Mouse (Mus musculus): ENCODE data around the gene Stard9. TPM values are rescaled to one million over a fixed set of nuclear protein-coding genes. Genes with fewer than 3 reads are reported as not detected.
A peak's percentile ranks its signal among the peaks of the same experiment; 100 is the strongest.

Stard9 gene
- polyA plus RNA-seq, 1 experiment, result 2.1 TPM

- 33% methylated on average over 7 of the region's 7 CpGs for WGBS
- Histone ChIP-seq H3K36me3 (ENCODE audit: control insufficient read depth, insufficient read depth, low read length) (peaks cover 8% of the 10 kb centered on the region), H3K27ac (ENCODE audit: insufficient read depth, low read depth, low read length) (peak overlapping the region; percentile 64; the same call in 1 of the 2 replicates), H3K27me3 (ENCODE audit: control insufficient read depth, insufficient read depth, low read length) (no peaks in the 10 kb centered on the region), H3K4me1 (ENCODE audit: control insufficient read depth, insufficient read depth, insufficient read length, low read length) (peaks cover 9% of the 10 kb centered on the region), H3K4me3 (ENCODE audit: low read depth, low read length) (peak overlapping the region; percentile 65; the same call in 1 of the 2 replicates)
- no peak for TF ChIP-seq CTCF (IDR thresholded peaks at IDR 0.05; ENCODE audit: extremely low read depth, insufficient read length, insufficient replicate concordance, low read depth, low read length)
- no peak for TF ChIP-seq POLR2A (IDR thresholded peaks at IDR 0.05; ENCODE audit: low read depth, low read length)
Measured at GRCm38 (mm10) chr2:120731877-120732530, 103.1 kb downstream of the Stard9 start.

GRCm38 (mm10) chr2:120745496-120745895 is 116.6 kb downstream of the Stard9 start:
- WGBS, result 94% methylated on average over 1 of the region's 1 CpGs
- H3K36me3 ChIP-seq (ENCODE audit: control insufficient read depth, insufficient read depth, low read length), result peaks cover 3% of the 10 kb centered on the region; the same call in 1 of the 2 replicates
- no peaks in the 10 kb centered on the region for H3K27me3 ChIP-seq (ENCODE audit: control insufficient read depth, insufficient read depth, low read length)
- no peaks in the 10 kb centered on the region for H3K4me1 ChIP-seq (ENCODE audit: control insufficient read depth, insufficient read depth, insufficient read length, low read length)
- no peak for TF ChIP-seq POLR2A (IDR thresholded peaks at IDR 0.05; ENCODE audit: low read depth, low read length)
- TF ChIP-seq CTCF (IDR thresholded peaks at IDR 0.05; ENCODE audit: extremely low read depth, insufficient read length, insufficient replicate concordance, low read depth, low read length), result no peak
- no peak overlapping the region for H3K27ac ChIP-seq (ENCODE audit: insufficient read depth, low read depth, low read length)
- H3K4me3 ChIP-seq (ENCODE audit: low read depth, low read length), result no peak overlapping the region

GRCm38 (mm10) chr2:120748041-120748440 is 119.1 kb downstream of the Stard9 start:
- no peak overlapping the region for H3K4me3 ChIP-seq (ENCODE audit: low read depth, low read length)
- TF ChIP-seq POLR2A (IDR thresholded peaks at IDR 0.05; ENCODE audit: low read depth, low read length) (no peak), CTCF (IDR thresholded peaks at IDR 0.05; ENCODE audit: extremely low read depth, insufficient read length, insufficient replicate concordance, low read depth, low read length) (no peak)
- H3K4me1 ChIP-seq (ENCODE audit: control insufficient read depth, insufficient read depth, insufficient read length, low read length), result no peaks in the 10 kb centered on the region
- WGBS, result 94% methylated on average over 2 of the region's 2 CpGs
- peaks cover 3% of the 10 kb centered on the region; the same call in 1 of the 2 replicates for H3K36me3 ChIP-seq (ENCODE audit: control insufficient read depth, insufficient read depth, low read length)
- no peaks in the 10 kb centered on the region for H3K27me3 ChIP-seq (ENCODE audit: control insufficient read depth, insufficient read depth, low read length)
- no peak overlapping the region for H3K27ac ChIP-seq (ENCODE audit: insufficient read depth, low read depth, low read length)

- H3K4me1 ChIP-seq (ENCODE audit: control insufficient read depth, insufficient read depth, insufficient read length, low read length), result no peaks in the 10 kb centered on the region
- no peaks in the 10 kb centered on the region for H3K36me3 ChIP-seq (ENCODE audit: control insufficient read depth, insufficient read depth, low read length)
- H3K27me3 ChIP-seq (ENCODE audit: control insufficient read depth, insufficient read depth, low read length), result no peaks in the 10 kb centered on the region
- no peak overlapping the region for H3K27ac ChIP-seq (ENCODE audit: insufficient read depth, low read depth, low read length)
- H3K4me3 ChIP-seq (ENCODE audit: low read depth, low read length), result no peak overlapping the region
- TF ChIP-seq CTCF (IDR thresholded peaks at IDR 0.05; ENCODE audit: extremely low read depth, insufficient read length, insufficient replicate concordance, low read depth, low read length) (no peak), POLR2A (IDR thresholded peaks at IDR 0.05; ENCODE audit: low read depth, low read length) (no peak)
Measured at GRCm38 (mm10) chr2:120761922-120762321, 133.0 kb downstream of the Stard9 start.

- TF ChIP-seq POLR2A (IDR thresholded peaks at IDR 0.05; ENCODE audit: low read depth, low read length), result no peak
- TF ChIP-seq CTCF (IDR thresholded peaks at IDR 0.05; ENCODE audit: extremely low read depth, insufficient read length, insufficient replicate concordance, low read depth, low read length), result no peak
- no peak overlapping the region for H3K4me3 ChIP-seq (ENCODE audit: low read depth, low read length)
- 81% methylated on average over 2 of the region's 2 CpGs for WGBS
- no peaks in the 10 kb centered on the region for H3K36me3 ChIP-seq (ENCODE audit: control insufficient read depth, insufficient read depth, low read length)
- H3K27me3 ChIP-seq (ENCODE audit: control insufficient read depth, insufficient read depth, low read length), result no peaks in the 10 kb centered on the region
- H3K4me1 ChIP-seq (ENCODE audit: control insufficient read depth, insufficient read depth, insufficient read length, low read length), result no peaks in the 10 kb centered on the region
- H3K27ac ChIP-seq (ENCODE audit: insufficient read depth, low read depth, low read length), result no peak overlapping the region
Measured at GRCm38 (mm10) chr2:120770265-120770935, 141.5 kb downstream of the Stard9 start.

Other genes with a start within 250 kb of the Stard9 start
- 4.6 and 10.5 TPM in 2 replicates for gene Ganc, start 225.2 kb upstream of the Stard9 start, polyA plus RNA-seq (2012; rRNA removed)
- gene Tmem87a, start 225.0 kb upstream of the Stard9 start, polyA plus RNA-seq (2012; rRNA removed), result 1.4 and 2.7 TPM in 2 replicates
- gene Capn3, start 173.1 kb upstream of the Stard9 start, polyA plus RNA-seq (2012; rRNA removed), result 0.76 and 1.3 TPM in 2 replicates
- 24.0 and 39.1 TPM in 2 replicates for gene Zfp106, start 65.3 kb upstream of the Stard9 start, polyA plus RNA-seq (2012; rRNA removed)
- gene Snap23, start 61.5 kb upstream of the Stard9 start, polyA plus RNA-seq (2012; rRNA removed), result 2.3 and 3.6 TPM in 2 replicates
- gene Haus2, start 19.7 kb upstream of the Stard9 start, polyA plus RNA-seq (2012; rRNA removed), result 0.53 and 1.6 TPM in 2 replicates
- 4.3 and 13.1 TPM in 2 replicates for gene Lrrc57, start 19.6 kb upstream of the Stard9 start, polyA plus RNA-seq (2012; rRNA removed)
- gene Cdan1, start 221.0 kb downstream of the Stard9 start, polyA plus RNA-seq (2012; rRNA removed), result 12.9 and 19.8 TPM in 2 replicates
- gene Ttbk2, start 221.5 kb downstream of the Stard9 start, polyA plus RNA-seq (2012; rRNA removed), result 1.5 and 1.6 TPM in 2 replicates

Measured in small intestine, adult 2 months (tissue).